Mouse (Mus musculus) gastrocnemius, postnatal 14 days (tissue): ENCODE results near the gene Cfap52. TPM values are rescaled to one million over a fixed set of nuclear protein-coding genes. Genes with fewer than 3 reads are reported as not detected.

Source experiments
- total RNA-seq, 2 experiments: library from RNA; stranded (reverse); gene quantifications; 2 replicates each; pipeline ENCODE4 v1.2.3; 2021

Cfap52 gene
- total RNA-seq, 2 experiments from 2014 or later, result 5.5 to 5.7 TPM

Other genes with a start within 250 kb of the Cfap52 start
- gene Glp2r, start 194.5 kb downstream of the Cfap52 start, total RNA-seq, result under 1 TPM; 0.04 to 0.11 TPM
- gene Gsg1l2, start 191.0 kb downstream of the Cfap52 start, total RNA-seq, result not detected
- gene Dhrs7c, start 167.5 kb downstream of the Cfap52 start, total RNA-seq, result 100 to 1,000 TPM; 348 to 381 TPM
- gene Usp43, start 43.5 kb downstream of the Cfap52 start, total RNA-seq, result under 1 TPM; 0.80 to 0.90 TPM
- 10 to 100 TPM; 22.6 to 27.3 TPM for gene Stx8, start 542 bp upstream of the Cfap52 start, total RNA-seq